Mouse (Mus musculus): Measurements from ENCODE around the gene Rbpj. TPM values are rescaled to one million over a fixed set of nuclear protein-coding genes. Genes with fewer than 3 reads are reported as not detected.

Rbpj gene
- 10 to 100 TPM; 46.1 to 53.3 TPM for total RNA-seq (2023)

GRCm38 (mm10) chr5:53465883-53466282 lies at the start of gene Rbpj:
Gene Rbpj (plus strand): TSS chr5:53466152.

Other genes starting within 250 kb of the Rbpj start
- gene Smim20, start 199.1 kb upstream of the Rbpj start, total RNA-seq (2023): 10 to 100 TPM; 26.6 to 32.1 TPM
- gene Cckar, start 241.6 kb downstream of the Rbpj start, total RNA-seq (2023): not detected

All from neutrophil, adult 59 days (primary cell).